Mouse (Mus musculus): ENCODE results near the gene 1700086D15Rik. TPM values are rescaled to one million over a fixed set of nuclear protein-coding genes. Genes with fewer than 3 reads are reported as not detected.

The 1700086D15Rik gene
- total RNA-seq, 4 experiments from 2014 or later, result 0.24 to 0.72 TPM; not detected in 2

DNA sequence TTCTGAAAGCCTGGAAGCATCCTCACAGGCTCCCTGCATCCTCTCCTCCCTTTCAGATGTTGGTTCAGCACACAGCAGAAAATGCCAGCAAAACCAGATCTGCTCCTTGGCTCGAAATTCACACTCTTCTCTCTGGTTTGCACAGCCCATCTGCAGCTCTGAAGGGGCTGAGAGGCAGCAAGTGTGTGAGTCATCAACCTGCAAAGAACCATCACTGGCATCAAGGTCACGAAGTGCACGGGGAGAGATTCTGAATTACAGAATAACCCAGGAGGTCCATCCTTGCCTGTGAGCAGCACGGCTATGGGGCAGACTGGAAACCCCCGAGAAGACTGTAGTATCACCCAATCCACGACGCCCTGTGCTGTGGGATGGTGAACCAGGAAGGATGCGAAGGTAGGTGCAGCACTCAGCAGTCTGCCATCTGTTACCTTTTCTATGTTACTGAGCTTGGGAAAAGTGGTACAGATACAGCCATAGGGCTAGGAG, 24.4 kb downstream of the 1700086D15Rik start:
- DNase-seq (ENCODE audit: low spot score), result no peak

DNA sequence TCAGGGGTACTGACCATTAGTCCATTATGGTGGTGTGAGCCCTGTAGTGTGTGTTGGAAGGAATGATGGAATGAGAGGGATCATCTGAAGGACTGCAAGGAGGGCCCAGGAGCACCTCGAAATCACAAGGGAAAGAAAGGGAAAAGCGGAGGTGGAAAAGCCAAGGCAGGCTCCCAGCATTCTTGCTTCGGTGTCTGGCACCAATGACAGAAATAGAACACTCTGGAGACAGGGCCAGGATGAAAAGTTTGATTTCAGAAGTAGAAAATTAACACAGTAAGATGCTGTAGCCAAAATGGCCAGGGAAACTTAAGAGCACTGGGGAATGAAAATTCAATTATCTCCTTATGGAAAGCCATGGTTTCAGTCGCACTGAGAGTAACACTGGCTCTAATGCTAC, 26.0 kb downstream of the 1700086D15Rik start:
- no peak for DNase-seq (ENCODE audit: low spot score)

DNA sequence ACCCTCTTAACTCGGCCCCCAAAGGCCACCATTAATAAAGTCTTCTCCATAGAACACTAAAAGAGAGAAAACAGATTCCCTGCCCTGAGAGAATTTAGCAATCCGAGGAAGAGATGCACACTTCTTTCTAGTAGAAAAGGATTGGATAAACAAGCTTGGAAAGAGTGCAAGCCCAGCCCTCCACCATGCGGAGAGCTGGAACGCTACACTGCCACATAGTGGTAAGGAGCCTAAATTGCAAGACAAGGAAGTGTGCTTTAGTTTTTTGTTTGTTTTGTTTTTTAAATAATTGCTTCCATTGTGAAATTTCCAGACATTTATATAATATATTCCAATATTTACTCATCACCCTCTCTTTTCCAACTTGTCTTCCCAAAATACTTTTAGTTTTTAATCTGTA, 30.6 kb downstream of the 1700086D15Rik start:
- no peak for DNase-seq (ENCODE audit: low spot score)

DNA sequence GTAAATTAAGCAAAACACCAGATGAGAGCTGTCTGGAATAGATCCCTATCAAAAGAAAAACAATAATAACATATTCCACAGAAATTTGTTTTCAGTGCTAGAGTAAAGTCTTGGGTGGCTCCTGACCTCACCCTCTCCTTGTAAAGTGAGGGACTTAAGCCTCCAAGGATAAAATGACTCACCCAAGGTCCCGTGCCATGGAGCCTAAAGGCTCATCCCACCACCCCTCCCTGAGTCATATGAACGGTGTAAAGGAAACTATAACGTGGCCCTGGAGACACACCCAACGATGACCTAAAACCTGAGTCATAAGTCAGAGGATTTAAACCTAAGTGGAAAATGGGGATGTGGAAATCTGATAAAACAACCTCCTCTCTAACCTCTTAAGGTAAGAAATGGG, 31.0 kb downstream of the 1700086D15Rik start:
- DNase-seq (ENCODE audit: low spot score), result no peak

DNA sequence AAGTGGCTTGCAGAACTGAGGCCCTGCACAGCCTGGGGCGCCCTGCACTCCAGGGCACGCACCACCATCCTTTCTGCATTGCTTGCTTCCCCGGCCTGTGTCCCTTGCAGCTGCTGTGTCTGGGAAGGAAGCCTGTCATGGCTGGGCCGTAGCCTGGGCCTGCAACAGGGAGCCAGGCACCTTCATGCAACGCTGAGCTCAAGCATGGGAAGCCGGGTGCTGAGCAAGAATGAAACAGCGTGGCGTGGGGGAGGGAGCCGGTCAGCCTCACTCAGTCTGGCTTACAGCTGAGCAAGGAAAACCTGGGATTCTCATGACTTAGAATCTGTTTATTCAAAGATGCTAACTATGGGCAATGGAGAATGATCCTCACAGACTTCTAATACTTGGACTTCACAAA, 33.1 kb downstream of the 1700086D15Rik start:
- DNase-seq (ENCODE audit: low spot score), result no peak

DNA sequence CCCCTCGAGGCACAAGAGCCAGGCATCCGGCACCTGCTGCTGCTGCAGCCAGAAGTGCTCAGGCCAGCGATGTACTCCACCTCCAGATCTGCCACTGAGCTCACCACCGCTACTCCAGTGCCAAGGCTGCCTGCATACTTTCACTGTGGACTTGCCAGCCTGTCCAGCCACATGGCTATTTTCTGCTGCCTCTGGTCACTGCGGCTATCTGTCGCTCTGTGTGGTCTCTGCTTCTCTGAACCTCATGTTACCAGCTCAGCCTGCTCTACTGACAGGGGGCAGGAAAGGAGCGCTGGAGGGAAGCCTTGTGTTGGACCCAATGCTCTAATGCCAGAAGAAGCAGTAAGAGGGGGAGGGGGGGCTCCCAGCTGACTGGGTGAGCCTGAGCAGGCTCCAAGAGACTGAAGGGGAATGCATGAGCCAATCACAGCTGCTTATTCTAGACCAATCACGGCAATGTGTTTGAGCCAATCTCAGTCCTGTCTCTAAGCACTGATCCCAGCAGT, 34.7 kb downstream of the 1700086D15Rik start:
- peak; percentile 41 for DNase-seq (ENCODE audit: low spot score)

DNA sequence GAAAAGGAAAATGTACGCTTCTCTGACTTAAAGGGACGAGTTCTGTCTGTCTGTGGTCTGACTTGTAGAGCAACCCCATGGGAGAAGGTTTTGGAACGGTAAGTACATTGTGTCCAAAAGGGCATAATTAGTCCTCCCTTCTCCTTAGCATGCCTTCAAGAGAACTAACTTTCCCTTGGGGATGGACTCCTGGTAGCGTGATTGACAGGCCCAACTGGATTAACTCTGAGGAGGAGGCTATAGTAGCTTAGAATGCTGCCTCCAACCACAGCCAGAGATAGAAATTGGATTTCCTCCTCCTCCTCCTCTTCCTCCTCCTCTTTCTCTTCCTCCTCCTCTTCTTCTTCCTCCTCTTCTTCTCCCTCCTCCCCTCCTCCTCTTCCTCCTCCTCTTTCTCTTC, 39.4 kb downstream of the 1700086D15Rik start:
- no peak for DNase-seq (ENCODE audit: low spot score)

DNA sequence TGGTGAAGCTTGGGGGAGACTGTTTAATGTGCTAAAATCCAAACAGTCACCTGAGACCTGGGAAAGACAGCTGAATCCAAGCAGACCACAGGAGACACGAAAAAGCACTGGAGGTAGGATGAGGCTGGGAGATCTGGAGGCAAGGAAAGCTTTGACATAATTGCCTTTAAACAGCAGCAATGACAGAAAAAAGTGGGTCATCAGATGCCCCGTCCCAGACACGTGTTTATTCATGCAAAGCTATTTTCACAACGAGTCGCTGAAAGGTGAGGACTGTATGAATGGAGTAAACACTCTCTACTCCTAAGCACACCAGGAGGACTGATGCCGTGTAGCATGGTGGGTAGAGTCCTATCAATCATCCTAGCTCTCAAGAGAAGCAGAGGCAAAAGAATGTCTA, 43.9 kb downstream of the 1700086D15Rik start:
- no peak for DNase-seq (ENCODE audit: low spot score)

DNA sequence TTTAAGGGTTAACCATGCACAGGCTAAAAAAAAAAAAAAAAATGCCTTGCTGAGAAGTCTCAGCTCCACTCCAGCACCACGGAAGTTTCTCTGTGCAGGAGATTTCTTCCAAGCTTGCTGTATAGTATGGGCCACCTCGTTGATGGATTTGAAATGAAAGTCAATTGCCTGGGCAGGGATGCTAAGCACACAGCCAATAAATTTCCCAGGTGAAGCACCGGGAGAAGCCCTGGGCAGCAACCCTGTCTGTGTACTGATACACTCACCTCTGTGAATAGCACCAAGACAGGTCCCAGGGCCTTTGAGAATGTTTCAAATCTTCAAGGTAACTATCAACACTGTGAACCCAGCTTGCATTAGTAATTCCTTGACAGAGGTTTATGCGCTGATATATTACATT, 47.6 kb downstream of the 1700086D15Rik start:
- no peak for DNase-seq (ENCODE audit: low spot score)

DNA sequence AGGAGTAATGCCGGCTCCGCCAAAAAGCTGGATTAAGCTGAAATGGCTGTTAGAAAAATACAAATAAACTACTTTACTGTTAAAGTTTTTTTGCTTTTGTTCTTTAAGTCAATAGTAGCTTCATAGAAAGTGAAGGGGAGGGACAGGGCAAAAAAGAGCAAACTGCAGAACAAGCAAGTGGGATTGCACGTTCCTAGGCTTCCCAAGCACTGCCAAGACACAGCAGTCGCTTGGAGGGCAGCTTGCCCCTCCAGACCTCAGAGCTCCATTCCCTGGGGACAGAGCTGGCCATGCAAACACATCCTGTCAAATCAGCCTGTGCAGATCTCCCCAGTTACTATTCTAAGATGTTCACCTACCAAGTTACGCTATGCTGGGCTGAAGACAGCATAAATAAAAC, 48.0 kb downstream of the 1700086D15Rik start:
- no peak for DNase-seq (ENCODE audit: low spot score)

DNA sequence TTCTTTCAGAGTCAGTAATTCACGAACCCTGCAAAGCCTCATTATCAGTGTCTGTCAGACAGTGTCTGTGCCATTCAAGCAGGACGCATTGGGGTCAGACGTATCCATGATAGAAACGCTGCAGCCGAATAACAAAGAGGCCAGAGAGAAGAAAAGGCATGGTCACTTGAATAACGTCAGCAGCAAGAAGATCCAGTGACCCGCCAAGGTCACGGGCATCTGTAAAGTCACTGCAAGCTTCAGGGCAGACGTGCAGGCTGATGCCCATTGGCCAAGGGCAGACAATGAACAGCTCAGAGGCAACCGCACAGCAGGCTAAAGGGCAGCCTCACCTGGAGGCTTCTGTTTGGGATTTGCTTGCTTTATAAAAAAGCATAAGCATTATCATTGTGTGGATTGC, 49.6 kb downstream of the 1700086D15Rik start:
- DNase-seq (ENCODE audit: low spot score), result no peak

DNA sequence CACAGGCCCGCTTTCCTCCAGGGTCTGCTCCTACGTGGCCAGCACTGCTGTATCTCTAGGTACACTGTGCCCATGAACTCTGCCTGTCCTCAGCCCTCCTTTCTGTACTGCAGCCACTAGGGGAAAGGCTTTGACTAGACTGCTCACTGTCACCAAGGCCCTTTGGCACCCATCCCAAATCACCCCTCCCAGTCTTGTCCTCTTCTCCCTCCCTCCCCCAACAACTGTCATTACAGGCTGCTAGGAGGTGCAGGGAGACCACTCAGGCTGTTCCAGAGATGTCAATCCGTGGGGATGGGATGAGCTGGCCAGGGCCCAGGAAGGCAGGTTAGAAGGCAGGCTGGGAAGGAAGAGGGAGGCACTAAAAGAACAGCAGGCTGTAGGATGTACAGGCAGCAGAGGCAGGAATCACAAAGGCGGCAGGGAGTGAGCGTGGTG, 51.9 kb downstream of the 1700086D15Rik start:
- DNase-seq (ENCODE audit: low spot score), result no peak

DNA sequence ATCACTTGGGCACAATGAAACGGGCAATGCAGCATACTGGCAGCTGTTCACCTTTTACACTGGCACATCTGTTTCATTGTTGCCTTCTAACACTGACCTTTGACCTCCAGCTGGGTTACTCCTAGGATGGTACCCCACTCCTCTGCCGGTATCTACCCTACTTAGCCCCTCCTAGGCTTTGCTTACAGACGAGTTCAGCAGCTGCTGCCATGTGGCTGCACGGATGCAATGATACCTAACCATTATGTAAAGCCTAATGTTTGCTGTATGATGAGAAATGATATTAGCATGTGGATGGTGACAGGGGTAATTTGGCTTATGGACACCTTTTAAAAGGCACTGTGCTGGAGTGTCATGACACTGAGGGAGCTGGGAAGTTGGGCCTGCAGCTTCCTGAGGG, 52.5 kb downstream of the 1700086D15Rik start:
- DNase-seq (ENCODE audit: low spot score), result no peak

DNA sequence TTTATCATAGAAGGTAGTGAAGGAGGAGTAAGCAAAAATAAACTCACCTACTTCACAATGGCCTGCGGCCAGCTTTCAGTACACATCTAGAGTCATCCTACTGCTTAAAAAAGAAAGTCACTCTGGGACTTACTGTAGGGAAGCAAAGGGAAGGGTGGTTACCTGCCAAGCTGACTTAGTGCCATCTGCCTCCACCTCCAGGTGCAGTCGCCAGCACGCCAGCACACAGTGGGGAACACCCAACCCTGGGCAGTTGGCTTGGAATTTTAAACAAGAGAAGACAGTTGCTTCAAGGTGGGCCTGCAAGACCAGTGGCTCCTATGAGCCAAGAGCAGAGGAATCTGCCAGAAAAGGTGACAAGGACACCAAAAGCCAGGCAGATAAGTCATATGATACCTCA, 55.6 kb downstream of the 1700086D15Rik start:
- DNase-seq (ENCODE audit: low spot score), result peak; percentile 30

Other genes with a start within 250 kb of the 1700086D15Rik start
- gene Elac2, start 180.9 kb downstream of the 1700086D15Rik start, total RNA-seq (2022), result 10 to 100 TPM; 17.6 to 21.7 (median 18.8) TPM
- gene Arhgap44, start 3.1 kb upstream of the 1700086D15Rik start, total RNA-seq (2022), result 10 to 100 TPM; 24.4 to 26.0 (median 25.2) TPM
- 10 to 100 TPM; 72.3 to 80.0 (median 74.3) TPM for gene Myocd, start 110.1 kb upstream of the 1700086D15Rik start, total RNA-seq (2022)